Mouse (Mus musculus) embryonic fibroblast, embryonic 13.5 days (primary cell): ENCODE measurements around the gene Il4.
"Not testable (repeated sequence)": the region's sequence is repeated elsewhere in the genome, so short reads cannot be mapped to it uniquely, and the experiment has no call there.

Experiments
- CTCF ChIP-seq: IDR thresholded peaks from 2 replicates; pipeline ENCODE4 v1.5.1; 2011; ENCODE audit warnings: mild to moderate bottlenecking, control low read depth, low read length, moderate library complexity, borderline replicate concordance; ENCODE audit not compliant: insufficient read depth
- POLR2A ChIP-seq: IDR thresholded peaks from 2 replicates; pipeline ENCODE4 v1.6.1; 2011; ENCODE audit warnings: low read depth, mild to moderate bottlenecking, control low read depth, low read length, moderate library complexity

- TF ChIP-seq CTCF, POLR2A: not testable (repeated sequence)
Measured at GRCm38 (mm10) chr11:53559980-53560379, 58.5 kb downstream of the Il4 start.
